Mouse (Mus musculus): Measurements from ENCODE around the gene Evx2. TPM values are rescaled to one million over a fixed set of nuclear protein-coding genes. Genes with fewer than 3 reads are reported as not detected.

The Evx2 gene
- total RNA-seq, 1 experiment from 2014 or later = not detected

DNA sequence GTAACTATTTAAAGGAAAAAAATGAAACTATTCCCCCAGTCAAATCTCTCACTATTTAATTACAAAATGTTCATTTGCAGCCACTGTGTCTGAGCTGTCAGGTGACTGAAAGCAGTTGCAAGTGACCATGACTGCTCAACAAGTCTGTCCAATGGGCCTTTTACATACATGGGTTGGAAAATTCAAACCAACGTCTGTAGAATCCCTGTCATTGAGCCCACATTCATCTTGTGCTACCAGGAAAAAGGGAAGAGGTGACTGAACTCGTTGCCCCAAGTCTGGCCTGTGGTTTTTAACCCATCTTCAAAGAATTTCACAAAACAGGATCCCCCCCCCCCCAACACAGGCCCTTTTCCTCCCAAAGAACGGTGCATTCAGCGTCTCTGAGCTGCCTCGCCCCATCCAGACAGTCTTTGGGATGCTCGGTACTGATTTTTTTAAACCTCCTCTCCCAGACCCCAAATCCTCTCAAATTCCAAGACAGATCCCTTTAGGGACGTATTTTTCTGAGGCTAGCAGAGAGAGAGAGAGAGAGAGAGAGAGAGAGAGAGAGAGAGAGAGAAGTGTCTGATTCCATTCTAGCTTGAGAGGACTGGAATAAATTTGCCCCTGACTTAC lies 36.6 kb upstream of the Evx2 start:
- no peak for DNase-seq

DNA sequence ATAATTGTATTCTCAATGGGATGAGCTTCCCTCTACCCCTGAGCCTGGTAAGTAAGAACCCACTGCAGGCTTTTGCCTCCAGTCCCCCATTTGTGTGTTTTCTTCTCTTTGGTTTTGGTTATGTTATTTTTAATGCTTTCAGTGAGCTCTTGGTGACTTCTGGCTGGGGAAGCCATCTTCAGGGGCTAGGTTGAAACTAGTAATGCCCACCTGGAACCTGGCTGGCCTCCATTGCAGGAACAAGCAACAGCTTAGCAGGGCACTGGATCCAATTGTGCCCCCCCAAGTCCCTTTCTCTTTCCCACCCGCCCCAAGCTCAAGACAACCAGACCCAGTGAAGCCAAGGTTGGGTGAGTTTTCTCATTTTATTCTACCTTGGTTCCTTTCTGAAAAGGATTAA lies 36.0 kb upstream of the Evx2 start:
- no peak for DNase-seq

DNA sequence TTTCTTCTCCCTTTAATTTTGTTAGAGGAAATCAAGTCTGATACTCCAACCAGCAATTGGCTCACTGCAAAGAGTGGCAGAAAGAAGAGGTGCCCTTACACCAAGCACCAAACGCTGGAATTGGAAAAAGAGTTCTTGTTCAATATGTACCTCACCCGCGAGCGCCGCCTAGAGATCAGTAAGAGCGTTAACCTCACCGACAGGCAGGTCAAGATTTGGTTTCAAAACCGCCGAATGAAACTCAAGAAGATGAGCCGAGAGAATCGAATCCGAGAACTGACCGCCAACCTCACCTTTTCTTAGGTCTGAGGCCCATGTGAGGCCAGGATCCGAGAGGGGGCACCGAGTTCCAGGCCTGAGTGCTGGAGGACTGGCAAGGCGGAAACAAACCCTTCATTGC lies 34.7 kb upstream of the Evx2 start:
- no peak for DNase-seq

DNA sequence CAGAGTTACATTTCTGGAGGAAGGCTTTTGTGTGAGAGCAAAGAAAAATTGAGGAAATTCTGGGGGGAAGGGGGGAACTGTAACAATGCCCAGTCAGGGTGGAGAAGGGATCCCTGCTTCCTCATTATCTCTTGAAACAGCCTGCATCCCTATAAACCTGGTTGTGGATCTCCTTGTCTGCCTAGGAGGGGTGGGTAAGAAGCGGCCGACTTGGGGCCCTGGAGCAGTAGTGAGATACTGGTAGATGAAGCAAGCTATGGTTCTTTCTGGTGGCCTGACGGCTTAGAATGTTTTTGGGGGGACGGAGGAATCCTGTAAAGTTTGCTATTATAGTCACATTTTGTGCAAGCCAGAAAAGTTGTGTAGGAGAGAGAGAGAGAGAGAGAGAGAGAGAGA lies 34.1 kb upstream of the Evx2 start:
- DNase-seq = no peak

DNA sequence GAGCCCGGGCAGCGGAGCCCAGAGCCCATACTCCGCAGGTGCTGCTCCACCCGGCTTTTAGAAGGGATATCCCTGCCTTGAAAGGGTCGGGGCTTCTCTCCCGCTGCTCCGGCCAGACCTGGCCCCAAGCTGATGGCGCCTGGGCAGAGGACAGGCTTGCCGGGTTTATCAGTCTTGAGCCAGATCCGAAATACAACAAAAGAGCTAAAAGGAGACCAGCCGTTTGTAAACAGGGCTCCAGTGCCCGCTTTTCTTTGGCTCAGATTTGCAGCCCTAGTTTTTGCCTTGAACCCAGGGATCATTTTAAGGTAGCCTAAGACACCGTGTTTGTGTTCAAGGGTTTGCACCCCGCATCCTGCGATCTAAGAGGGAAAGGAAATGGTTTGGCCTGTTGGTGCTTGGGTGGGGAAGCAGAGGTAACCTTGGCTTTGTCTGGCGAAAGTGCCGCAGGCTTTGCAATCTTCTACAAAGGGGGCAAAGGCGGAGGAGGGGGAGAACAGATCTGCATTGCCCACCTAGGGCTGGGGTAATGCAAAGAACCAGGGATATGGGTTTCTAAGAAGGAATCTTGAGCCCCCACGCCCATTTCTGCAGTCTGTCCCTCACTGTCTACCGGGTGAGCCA lies 33.6 kb upstream of the Evx2 start:
- DNase-seq = no peak

DNA sequence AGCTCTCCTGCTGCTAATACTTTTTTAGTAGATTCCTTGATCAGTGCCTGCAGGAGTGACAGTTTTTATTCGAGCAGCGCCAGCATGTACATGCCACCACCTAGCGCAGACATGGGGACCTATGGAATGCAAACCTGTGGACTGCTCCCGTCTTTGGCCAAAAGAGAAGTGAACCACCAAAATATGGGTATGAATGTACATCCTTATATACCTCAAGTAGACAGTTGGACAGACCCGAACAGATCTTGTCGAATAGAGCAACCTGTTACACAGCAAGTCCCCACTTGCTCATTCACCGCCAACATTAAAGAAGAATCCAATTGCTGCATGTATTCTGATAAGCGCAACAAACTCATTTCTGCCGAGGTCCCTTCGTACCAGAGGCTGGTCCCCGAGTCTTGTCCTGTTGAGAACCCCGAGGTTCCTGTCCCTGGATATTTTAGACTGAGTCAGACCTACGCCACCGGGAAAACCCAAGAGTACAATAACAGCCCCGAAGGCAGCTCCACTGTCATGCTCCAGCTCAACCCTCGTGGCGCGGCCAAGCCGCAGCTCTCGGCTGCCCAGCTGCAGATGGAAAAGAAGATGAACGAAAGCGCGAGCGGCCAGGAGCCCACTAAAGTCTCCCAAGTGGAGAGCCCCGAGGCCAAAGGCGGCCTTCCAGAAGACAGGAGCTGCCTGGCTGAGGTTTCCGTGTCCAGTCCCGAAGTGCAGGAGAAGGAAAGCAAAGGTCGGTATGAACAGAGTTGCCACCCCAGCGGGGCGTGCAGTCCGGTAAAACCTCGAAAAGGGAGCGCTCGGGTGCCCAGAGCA lies 32.8 kb upstream of the Evx2 start:
- no peak for DNase-seq

DNA sequence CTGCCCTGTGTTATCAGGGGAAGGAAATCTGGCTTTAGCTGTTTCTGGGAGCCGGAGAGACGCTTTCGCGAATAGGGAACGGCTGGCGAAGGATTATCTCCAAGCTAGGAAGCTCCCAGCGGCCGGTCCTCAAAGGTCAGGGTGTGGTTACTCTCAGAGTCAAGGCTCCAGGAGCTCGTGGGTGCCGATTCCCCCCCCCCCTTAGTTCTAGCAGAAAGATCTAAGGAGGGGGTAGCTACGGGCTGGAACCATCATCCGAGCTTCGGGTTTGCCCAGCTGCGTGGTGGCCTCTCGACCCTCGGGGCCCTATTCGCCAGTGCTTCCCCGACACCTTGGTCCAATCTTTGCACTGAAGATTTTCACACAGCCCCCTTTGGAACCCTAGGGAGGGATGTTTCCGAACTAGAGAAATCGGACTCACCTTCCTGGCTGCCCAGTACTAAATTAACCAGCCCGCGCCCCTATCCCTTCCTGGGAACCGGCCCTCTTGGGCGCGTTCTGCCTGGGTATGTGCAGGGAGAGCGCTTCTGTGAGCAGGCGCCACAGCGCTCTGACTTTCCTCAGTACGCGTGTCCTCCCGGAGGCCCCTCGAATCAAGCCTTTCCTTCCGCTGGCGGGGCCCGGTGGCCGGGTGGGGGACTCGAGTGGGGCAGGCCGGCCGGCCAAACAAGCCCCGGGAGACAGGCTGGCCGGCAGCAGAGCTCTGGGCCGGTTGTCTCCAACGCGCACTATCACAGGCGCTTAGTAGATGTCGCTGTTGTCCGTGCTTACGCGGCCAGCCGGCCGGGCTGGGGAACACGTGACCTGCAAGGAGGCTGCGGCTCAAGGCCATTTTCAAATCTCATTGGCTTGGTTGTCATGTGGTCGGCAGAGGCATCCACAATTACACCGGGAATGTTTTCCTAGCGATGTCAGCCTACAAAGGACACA lies 31.9 kb upstream of the Evx2 start, which contains the start of gene Hoxd10:
Gene Hoxd10, plus strand, starts transcription at position 903 of the 930 bp plus-strand sequence.
- DNase-seq = peak; percentile 61

DNA sequence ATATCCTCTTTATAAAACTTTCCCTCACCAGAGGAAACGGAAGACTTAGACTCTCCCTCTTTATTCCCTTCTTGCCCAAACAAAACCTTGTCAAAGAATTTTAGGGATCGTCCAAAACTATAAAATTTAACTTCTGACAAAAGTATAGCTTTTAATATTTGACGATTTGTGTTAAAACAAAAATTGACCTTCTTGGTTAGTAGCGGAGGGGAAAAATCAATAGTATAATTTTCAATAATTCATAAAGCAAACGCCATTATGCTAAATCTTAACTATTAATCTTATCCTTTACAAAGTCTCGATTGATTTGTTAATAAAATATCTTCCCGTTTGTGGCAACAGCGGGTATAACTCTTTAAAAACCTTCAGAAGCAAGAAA lies 31.0 kb upstream of the Evx2 start:
- DNase-seq = no peak

DNA sequence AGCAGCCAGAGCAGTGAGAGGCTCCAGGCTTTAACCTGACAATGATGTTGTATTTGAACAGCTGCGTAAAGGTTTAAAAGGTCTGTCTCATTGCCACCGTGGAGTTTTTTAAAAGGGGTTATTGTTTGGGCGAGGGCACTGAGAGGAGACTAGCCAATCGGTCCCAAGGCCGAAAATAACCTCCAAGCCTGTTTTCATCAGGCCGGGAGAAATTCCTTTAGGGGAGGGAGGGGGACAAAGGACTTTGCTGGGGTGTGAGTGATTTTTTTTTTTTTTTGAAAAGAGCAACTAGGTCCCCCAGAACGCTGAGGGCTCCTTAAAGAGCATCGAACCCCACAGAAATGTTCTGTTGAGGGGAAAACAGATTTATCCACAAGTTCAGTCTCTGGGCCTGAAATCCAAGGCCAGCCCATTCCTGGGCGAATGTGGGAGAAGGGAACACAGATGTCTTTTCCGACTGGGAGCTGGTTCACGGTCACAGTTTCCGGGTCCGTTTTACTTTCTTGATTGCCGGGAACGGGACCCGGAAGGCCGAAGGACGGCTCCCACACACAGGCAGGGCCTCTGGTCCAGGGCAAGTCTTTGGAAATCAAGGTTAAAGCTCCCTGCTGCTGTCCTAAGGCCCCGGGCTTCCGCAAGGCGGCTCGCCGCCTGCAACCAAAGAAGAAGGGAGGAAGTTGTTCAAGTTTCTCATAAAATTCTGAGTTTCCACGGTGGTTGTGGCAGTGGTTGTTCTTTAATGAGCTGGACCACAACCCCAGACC lies 30.4 kb upstream of the Evx2 start:
- no peak for DNase-seq

DNA sequence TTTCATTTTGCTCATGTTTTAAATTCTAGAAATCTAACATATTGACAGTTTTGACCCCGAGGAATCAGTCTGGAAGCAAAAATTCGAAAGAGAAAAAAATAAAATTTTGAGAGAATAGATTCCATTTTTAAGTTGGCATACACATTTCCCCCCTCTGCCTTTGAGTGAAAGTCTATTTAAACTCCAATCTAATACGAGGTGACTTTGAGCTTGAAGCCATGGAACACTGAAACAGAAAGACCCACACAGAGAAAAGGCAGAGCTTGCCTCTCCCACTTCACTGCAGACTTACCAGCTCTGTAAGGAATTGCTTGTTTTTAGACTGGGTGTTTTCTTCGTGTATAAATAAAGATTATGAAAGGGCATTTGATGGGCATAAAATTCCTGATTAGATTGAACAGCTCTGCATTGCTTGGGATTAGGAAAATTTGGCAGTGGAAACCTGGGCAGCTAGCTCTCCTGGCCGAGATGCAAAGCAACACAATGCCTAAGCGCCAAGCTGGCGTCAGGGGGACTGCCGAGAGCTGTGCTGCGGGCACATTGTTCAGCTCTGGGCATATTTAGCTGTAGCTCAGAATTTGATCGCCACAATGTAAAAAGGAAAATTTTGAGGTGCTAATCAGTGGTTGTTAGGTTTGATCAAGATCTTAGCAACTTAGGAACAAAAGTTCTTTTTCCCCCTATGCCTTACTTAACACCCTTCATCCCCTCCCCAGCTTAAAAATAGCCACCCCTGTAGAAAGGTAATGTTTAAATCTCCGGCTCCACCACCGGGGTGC lies 29.6 kb upstream of the Evx2 start:
- DNase-seq = no peak

DNA sequence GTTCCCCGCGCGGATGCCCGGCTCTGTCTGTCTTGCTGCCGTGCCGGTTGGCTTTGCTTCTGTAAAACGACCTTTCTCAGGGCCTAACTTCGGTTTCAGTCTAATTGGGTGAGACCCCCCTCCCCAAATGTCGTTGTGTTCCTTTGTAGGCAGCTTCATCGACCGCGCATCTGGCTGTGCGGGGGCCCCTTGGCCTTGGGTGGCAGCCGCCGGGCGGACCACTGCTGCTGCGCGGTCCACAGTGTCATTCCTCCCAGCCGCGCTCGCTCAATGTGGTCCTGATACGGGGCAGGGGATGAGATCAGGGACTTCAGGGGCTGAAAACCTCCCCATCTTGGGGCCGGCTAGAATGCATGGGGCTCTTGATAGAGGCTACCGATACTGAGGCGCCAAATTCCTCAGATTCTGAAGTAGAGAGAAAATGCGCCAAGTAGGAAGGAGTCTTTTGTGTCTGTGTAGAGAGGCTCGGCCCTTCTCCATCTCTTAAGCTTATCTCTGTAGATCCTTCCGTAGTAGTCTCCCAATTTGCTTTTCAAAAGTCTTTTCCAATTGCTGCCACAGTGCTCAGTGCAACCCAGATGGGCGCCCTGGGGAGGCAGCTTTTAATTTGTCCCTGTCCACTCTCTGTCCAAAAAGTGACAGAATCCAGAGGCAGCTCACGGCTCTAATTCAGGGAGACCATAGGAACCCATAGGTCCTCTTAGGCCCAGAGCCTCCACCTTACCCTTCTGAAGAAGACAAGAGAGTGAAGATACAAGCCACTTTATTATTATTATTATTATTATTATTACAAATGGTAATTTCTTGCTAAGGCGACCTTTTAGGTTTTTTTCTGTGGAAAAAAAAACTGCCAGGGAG lies 28.6 kb upstream of the Evx2 start:
- no peak for DNase-seq

DNA sequence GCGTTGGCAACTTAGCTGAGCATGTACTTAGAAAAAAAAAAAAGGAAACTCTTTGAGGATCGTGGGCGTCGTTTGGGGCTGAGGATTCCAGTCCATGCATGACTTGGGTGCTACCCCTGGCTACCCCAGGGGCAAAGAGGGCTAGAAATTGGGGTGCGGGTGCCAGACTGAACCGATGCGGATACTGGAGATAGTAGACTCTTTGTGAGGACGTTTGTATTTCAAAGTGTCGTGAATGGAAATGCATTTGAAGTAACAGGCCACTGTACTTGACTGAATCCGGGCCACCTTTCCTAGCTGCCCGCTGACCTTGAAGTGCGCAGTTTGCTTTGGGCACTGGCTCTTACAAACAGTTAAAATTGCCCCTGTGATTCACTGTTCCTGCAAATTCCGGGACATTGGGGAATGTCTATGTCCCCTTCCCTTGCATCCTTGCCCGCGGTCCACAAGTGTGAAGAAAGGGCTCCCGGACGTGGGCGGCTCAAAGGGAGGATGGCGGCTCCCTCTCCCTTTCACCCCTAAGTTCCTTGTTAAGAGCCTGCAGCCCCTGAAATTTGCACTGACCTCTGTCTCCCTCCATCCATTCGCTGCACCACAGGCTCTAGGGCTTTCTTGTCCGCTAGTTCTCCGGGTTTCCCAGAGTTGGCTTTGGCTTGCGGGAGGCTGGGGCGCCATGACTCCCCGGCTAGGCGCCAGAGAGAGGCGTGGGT lies 27.8 kb upstream of the Evx2 start:
- DNase-seq = no peak

DNA sequence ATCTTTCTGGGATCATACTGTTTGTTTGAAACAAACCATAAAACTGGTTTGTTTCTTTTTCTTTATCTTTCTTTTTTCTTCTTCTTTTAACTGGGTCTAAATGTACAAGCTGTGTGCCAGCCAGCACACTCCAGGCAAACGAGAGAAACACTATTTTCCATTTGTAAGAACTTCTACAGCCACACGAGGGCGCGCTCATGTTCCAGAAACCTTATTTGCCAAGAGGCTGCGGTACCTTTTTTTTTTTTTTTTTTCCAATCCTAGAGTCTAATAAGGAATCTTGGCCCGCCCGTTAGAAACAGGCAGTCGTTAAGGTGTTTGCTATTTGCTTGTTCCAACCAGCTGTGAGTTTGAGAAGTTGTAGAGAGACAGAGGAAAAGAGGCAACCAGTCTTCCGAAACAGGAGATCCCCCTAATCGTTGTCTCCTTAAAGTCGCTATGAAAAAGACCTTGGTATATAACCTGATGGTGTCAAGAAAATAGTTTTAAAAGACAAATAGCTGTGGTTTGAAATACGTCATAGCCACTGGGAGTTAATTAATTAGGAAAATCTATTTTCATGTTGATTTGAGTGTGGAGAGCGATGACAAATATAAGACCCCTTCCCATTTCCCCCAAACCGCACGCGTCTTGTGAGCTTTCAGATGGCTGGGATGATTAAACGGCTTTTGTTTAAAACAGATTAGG lies 27.1 kb upstream of the Evx2 start:
- DNase-seq = peak; percentile 69

DNA sequence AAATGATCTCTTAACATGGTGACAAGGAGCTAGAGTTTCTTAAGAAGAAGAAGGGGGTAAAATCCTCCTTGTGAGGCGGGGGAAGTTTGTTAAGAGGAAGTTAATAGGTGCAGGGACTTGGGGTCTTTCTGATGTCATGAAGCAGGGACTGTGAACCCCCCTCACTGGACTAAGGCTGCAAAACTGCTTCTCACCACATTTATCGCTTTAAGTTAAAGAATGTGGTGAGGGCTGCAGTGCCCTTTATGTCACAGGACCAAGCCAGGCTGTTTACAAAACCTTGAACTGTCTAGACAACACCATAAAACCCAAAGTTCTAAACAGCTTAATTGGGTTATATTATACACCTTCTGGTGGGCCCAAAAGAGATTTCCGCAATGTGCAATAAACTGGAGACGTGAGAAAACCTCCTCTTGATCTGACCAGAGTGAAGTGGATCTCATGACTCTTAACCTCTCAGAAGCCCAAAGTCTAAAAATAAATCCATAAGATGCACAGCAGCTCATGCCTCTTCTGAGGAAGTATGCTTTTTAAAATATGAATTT lies 25.8 kb upstream of the Evx2 start:
- DNase-seq = no peak

DNA sequence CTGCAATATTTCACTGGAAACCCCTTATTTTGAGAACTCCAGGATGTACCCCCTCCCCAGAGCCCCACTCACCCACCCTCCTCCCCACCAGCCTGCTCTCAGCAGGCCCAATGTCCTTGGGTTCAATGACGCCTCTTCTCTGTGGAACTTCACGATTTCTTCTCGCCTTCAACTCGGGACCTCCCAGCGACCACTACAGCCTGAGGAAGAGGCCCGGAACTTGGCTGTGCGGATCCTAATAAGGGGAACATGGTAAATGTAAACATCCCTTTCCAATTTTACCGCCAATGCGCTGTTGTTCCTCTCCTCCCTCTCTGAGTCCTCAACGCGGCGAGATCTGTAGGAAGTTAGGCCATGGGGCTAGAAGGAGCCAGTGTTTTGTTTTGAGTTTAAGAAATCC lies 24.7 kb upstream of the Evx2 start:
- no peak for DNase-seq

DNA sequence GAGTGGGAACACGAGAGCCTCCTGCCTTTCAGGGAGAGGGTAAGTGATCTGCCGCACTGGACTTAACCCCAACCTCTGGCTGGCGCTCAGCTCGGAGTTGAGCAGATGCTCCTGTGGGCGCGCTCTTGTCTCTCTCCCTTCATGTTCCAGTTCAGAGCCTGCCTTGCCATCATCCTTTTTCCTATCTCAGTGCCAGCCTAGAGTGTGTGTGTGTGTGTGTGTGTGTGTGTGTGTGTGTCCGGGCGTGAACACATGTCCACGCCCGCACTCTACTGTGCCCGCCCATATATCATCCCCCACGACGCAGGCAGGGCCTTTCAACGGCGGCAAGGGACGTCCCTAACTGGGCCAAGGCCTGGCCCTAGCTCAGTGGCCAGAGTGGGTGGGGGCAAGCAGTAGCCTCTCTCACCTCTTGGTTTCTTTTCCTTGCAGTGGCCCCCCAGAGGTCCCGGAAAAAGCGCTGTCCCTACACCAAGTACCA lies 24.2 kb upstream of the Evx2 start:
- DNase-seq = no peak

DNA sequence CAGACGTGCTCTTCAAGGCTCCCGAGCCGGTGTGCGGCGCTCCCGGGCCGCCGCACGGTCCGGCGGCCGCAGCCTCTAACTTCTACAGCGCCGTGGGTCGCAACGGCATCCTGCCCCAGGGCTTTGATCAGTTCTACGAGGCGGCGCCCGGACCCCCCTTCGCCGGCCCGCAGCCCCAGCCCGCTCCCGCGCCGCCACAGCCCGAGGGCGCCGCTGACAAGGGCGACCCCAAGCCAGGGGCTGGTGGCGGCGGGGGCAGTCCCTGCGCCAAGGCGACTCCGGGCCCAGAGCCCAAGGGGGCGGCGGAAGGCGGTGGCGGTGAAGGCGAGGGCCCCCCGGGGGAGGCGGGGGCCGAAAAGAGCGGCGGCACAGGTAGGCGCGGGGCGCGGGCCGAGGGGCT lies 23.4 kb upstream of the Evx2 start:
- DNase-seq = no peak
